Mouse (Mus musculus): ENCODE measurements around the gene Cmtm6. TPM values are rescaled to one million over a fixed set of nuclear protein-coding genes. Genes with fewer than 3 reads are reported as not detected.
"Not testable (repeated sequence)": the region's sequence is repeated elsewhere in the genome, so short reads cannot be mapped to it uniquely, and the experiment has no call there.

Gene Cmtm6
- total RNA-seq, 2 experiments from 2014 or later = 24.8 to 25.1 TPM

DNA sequence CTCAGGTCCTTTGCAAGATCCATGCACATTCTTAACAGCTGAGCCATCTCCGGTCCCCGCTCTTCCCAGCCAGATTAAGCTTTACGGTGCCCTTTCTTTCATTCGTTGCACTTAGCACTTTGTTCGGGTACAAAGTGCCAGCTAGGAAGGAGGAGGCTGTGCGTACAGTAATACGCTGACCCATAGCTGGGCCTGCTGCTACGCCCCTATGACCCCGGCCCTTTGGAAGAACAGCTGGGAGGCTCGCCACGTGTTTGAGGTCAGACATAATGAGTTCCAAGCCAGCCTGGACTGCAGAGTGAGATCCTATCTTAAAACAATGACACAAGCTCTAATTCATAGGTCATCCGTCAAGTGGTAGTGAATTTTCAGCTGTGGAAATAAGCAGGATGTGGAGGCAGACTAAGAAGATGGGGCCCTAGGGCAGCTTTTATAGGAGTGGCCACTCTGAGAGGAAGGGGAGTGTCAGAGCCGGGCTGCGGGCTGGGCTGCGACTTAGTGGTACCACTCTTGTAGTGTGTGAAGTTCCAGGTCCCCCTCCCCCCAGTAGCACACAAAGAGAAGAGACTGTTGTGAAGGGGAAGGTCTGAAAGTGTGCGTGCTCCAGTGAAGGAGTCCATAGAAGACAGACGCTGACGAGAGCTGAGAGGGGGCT, 14.1 kb upstream of the Cmtm6 start:
- intact Hi-C loops (cut with DNase I) = no loop called here
- no peak for DNase-seq (ENCODE audit: low spot score in 2 of 2)

- peak in 1 of 2 experiments; percentile 47 for DNase-seq (ENCODE audit: low spot score in 2 of 2)
- intact Hi-C loops (cut with DNase I) = loop anchor here (5.0 kb wide), 1 partner anchor 80 kb away; no protein-coding TSS in a partner anchor
Observed at GRCm38 (mm10) chr9:114727315-114727714, 3.6 kb upstream of the Cmtm6 start.

DNA sequence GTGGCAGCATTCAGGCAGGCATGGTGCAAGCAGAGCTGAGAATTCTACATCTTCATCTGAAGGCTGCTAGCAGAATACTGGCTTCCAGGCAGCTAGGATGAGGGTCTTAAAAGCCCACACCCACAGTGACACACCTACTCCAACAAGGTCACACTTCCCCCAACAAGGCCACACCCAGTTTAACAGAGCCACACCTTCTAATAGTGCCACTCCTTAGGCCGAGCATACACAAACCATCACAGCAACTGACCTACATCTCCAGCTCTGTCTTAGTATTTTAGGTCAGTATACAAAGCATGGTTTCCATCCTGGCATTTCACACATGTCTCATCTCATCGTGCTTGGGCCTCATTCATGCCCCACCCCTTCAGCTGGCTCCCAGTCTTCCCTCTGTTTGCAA, 2.5 kb upstream of the Cmtm6 start:
- not testable (repeated sequence) for DNase-seq (ENCODE audit: low spot score in 2 of 2)
- intact Hi-C loops (cut with DNase I) = loop anchor here (5.0 kb wide), 1 partner anchor 81 kb away; no protein-coding TSS in a partner anchor

DNA sequence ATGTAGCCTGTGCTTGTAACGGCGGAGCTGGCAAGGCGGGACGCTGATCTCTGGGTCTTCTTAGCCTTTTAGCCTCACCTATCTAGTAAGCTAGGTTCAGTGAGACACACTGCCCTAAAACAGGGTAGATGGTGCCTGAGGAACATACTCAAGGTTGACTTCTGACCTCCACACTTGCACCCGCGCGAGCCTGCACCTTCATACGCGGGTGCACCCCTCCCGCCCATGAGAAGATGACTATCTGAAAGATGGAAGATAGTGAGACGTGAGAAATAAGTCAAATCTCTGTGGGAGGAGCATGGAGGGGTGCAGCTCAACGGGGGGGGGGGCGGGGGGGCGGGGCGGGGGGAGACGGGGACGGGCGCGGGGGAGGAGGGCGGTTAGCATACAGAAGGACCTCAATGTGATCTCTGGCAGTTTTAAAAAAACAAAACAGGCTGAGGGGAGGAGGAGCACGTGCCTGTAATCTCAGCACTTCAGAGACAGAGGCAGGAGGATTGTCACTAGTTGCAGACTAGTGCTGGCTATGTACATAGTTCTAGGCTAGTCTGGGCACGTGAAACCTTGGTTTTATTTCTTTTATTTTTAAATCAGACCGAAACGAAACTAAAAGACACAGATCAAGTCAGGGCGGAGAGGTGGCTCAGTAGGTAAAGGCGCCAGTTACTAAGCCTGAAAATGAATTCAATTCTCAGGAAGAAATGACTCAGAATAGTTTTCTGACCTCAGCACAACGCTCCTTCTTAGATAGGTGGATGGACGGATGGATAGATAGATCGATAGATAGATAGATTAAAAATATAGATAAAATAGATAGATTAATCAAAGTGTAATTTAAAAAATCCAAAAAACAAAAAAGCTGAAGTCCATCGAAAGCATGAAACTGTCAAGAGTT, 758 bp upstream of the Cmtm6 start:
- DNase-seq (ENCODE audit: low spot score in 2 of 2) = no peak
- intact Hi-C loops (cut with DNase I) = loop anchor here (5.0 kb wide), 1 partner anchor 83 kb away; no protein-coding TSS in a partner anchor

GRCm38 (mm10) chr9:114731871-114732682, 1.2 kb downstream of the Cmtm6 start:
- DNase-seq (ENCODE audit: low spot score in 2 of 2) = no peak
- intact Hi-C loops (cut with DNase I) = no loop called here

- DNase-seq (ENCODE audit: low spot score in 2 of 2) = no peak
- intact Hi-C loops (cut with DNase I) = no loop called here
Observed at GRCm38 (mm10) chr9:114733238-114733637, 2.3 kb downstream of the Cmtm6 start.

- DNase-seq (ENCODE audit: low spot score in 2 of 2) = no peak
- intact Hi-C loops (cut with DNase I) = no loop called here
Observed at GRCm38 (mm10) chr9:114736442-114736841, 5.5 kb downstream of the Cmtm6 start.

- intact Hi-C loops (cut with DNase I) = no loop called here
- no peak for DNase-seq (ENCODE audit: low spot score in 2 of 2)
Observed at GRCm38 (mm10) chr9:114740336-114740735, 9.4 kb downstream of the Cmtm6 start.

DNA sequence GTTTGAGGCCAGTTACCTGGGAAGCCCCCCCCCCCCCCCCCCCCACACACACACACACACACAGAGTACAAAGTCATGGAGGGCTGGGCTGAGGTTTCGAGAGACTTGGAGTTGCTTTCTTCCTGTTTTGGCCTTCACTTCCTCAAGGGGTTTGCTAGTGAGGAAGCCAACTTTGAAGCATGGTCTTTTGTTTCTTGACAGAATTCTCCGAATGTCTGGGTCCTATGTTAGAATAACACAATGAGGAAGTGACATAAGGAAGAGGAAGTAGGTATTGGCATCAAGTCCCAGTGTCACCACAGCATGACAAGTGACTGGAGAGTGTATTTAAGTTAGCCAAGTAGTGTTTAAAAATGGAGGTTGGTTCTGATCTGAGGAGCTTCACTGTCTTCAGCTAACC, 11.8 kb downstream of the Cmtm6 start:
- no peak for DNase-seq (ENCODE audit: low spot score in 2 of 2)
- intact Hi-C loops (cut with DNase I) = no loop called here

GRCm38 (mm10) chr9:114745163-114745562, 14.2 kb downstream of the Cmtm6 start:
- DNase-seq (ENCODE audit: low spot score in 2 of 2) = no peak
- intact Hi-C loops (cut with DNase I) = no loop called here

- no peak for DNase-seq (ENCODE audit: low spot score in 2 of 2)
- intact Hi-C loops (cut with DNase I) = no loop called here
Observed at GRCm38 (mm10) chr9:114745654-114746053, 14.7 kb downstream of the Cmtm6 start.

- intact Hi-C loops (cut with DNase I) = no loop called here
- DNase-seq (ENCODE audit: low spot score in 2 of 2) = peak; percentile 30 to 75
Observed at GRCm38 (mm10) chr9:114747012-114747411, 16.1 kb downstream of the Cmtm6 start.

DNA sequence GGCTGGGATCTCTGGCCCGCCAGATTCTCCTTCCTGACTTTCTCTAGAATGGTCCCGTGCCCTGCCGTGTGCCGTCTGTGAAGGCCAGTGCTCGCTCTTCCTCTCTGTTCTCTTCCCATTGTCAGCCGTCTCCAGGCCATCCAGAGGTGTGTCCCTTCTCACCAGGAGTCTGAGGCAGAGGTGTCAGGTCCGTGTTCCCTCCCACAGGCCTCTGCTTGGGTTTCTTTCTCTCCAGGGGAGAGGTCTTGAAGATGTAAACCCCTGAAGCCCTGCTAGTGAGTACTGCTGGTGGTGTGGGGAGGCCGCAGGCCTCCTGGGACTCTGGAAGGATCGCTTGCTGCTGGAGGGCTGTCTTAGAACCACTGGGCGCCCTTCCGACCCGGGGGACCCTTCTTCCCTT, 16.6 kb downstream of the Cmtm6 start:
- no peak for DNase-seq (ENCODE audit: low spot score in 2 of 2)
- intact Hi-C loops (cut with DNase I) = no loop called here

- intact Hi-C loops (cut with DNase I) = no loop called here
- DNase-seq (ENCODE audit: low spot score in 2 of 2) = no peak
Observed at GRCm38 (mm10) chr9:114751582-114751981, 20.7 kb downstream of the Cmtm6 start.

- intact Hi-C loops (cut with DNase I) = no loop called here
- no peak for DNase-seq (ENCODE audit: low spot score in 2 of 2)
Observed at GRCm38 (mm10) chr9:114752311-114752710, 21.4 kb downstream of the Cmtm6 start.

- intact Hi-C loops (cut with DNase I) = no loop called here
Observed at GRCm38 (mm10) chr9:114752863-114753484, 22.1 kb downstream of the Cmtm6 start.

DNA sequence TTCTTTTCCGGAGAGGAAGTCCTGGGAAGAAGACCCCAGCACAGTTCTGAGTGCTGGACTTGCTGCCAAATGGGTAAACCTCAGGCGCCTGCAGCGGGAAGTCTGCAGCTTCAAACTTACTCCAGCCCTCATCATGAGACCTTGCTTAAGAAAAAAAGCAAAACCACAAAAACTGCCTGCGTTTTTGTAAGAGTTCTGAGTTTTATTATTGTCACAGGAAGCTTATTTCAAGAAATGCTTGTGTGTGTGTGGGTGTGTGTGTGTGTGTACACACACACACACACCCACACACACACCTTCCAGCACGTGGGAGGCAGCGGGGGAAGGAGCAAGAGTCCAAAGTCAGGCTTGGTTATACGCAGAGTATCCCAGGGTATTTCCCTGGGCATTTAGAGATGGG, 27.4 kb downstream of the Cmtm6 start:
- intact Hi-C loops (cut with DNase I) = no loop called here
- no peak for DNase-seq (ENCODE audit: low spot score in 2 of 2)

More at GRCm38 (mm10) chr9:114752863-114753484, 22.1 kb downstream of the Cmtm6 start:
- DNase-seq (ENCODE audit: low spot score in 2 of 2) = peak; percentile 92 to 93

- no peak for DNase-seq (ENCODE audit: low spot score in 2 of 2)
- intact Hi-C loops (cut with DNase I) = no loop called here
Observed at GRCm38 (mm10) chr9:114758801-114759200, 27.9 kb downstream of the Cmtm6 start.

DNA sequence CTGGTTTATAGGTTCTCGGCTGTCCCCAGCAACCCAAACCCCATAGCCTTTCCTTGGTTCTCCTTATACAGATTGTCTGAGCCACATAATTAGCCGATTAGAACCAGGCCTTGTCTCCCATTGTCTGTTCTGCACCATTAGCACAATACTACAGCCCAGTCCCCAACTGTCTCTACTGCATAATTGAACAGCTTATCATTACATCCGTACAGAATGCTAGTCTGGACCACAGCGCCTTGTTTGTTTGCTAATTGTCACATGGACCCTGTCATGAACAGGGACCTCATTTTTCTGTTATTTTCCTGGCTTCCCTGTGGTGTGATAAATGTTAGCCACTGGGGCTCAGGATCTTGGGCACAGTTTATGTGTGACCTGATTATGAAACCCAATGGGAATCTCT, 29.0 kb downstream of the Cmtm6 start:
- intact Hi-C loops (cut with DNase I) = no loop called here
- DNase-seq (ENCODE audit: low spot score in 2 of 2) = no peak
